Mouse (Mus musculus) T-helper 1 cell (primary cell): ENCODE results near the gene Agfg2.
"Not testable (repeated sequence)": the region's sequence is repeated elsewhere in the genome, so short reads cannot be mapped to it uniquely, and the experiment has no call there.

Experiments used
- in situ Hi-C: fragments of 300-600 bp; cut with MboI, MseI; formaldehyde crosslinking; loops from one replicate; pipeline ENCODE4 v1.15.1; 2025; ENCODE audit warnings: high pct_unique_total_duplicates

The Agfg2 gene

GRCm38 (mm10) chr5:137645652-137646091, 38.9 kb downstream of the Agfg2 start, which contains the start of gene Irs3:
Gene Irs3, minus strand, starts transcription at chr5:137645714.
- in situ Hi-C loops: no loop called here

GRCm38 (mm10) chr5:137645091-137645651, 39.4 kb downstream of the Agfg2 start:
- in situ Hi-C loops: no loop called here

- in situ Hi-C loops: no loop called here
Observed at GRCm38 (mm10) chr5:137644484-137644883, 40.0 kb downstream of the Agfg2 start.

- in situ Hi-C loops: no loop called here
Observed at GRCm38 (mm10) chr5:137642886-137643285, 41.6 kb downstream of the Agfg2 start.

GRCm38 (mm10) chr5:137641054-137641453, 43.5 kb downstream of the Agfg2 start, which contains the start of gene Sap25:
Gene Sap25, plus strand, starts transcription at chr5:137641334.
- in situ Hi-C loops: no loop called here

- in situ Hi-C loops: no loop called here
Observed at GRCm38 (mm10) chr5:137639472-137639871, 45.1 kb downstream of the Agfg2 start.

- in situ Hi-C loops: no loop called here
Observed at GRCm38 (mm10) chr5:137633397-137634084, 51.0 kb downstream of the Agfg2 start.

- in situ Hi-C loops: no loop called here
Observed at GRCm38 (mm10) chr5:137631591-137631990, 52.9 kb downstream of the Agfg2 start.

- in situ Hi-C loops: no loop called here
Observed at GRCm38 (mm10) chr5:137631171-137631570, 53.4 kb downstream of the Agfg2 start.

GRCm38 (mm10) chr5:137630602-137631001, 53.9 kb downstream of the Agfg2 start:
- in situ Hi-C loops: no loop called here

- in situ Hi-C loops: loop anchor here (10.0 kb wide), 1 partner anchor 815 kb away; the partner anchor contains the start of gene Zfp157
Observed at GRCm38 (mm10) chr5:137629906-137630545, 54.5 kb downstream of the Agfg2 start.

- in situ Hi-C loops: loop anchor here (10.0 kb wide), 1 partner anchor 815 kb away; the partner anchor contains the start of gene Zfp157
Observed at GRCm38 (mm10) chr5:137629306-137629721, 55.2 kb downstream of the Agfg2 start.

- in situ Hi-C loops: loop anchor here (10.0 kb wide), 1 partner anchor 816 kb away; the partner anchor contains the start of gene Zfp157
Observed at GRCm38 (mm10) chr5:137628498-137629305, 55.8 kb downstream of the Agfg2 start, which contains the start of the genes Fbxo24, Lrch4 and Gm20605. Gene Fbxo24, minus strand, starts transcription at chr5:137629002. Gene Lrch4, plus strand, starts transcription at chr5:137629121. Gene Gm20605, plus strand, starts transcription at chr5:137629175.

GRCm38 (mm10) chr5:137627991-137628390, 56.5 kb downstream of the Agfg2 start:
- in situ Hi-C loops: loop anchor here (10.0 kb wide), 1 partner anchor 817 kb away; the partner anchor contains the start of gene Zfp157

GRCm38 (mm10) chr5:137623937-137624530, 60.5 kb downstream of the Agfg2 start:
- in situ Hi-C loops: loop anchor here (10.0 kb wide), 1 partner anchor 821 kb away; the partner anchor contains the start of gene Zfp157

GRCm38 (mm10) chr5:137615347-137615746, 69.2 kb downstream of the Agfg2 start:
- in situ Hi-C loops: no loop called here

- in situ Hi-C loops: not testable (repeated sequence)
Observed at GRCm38 (mm10) chr5:137614921-137615320, 69.6 kb downstream of the Agfg2 start.

GRCm38 (mm10) chr5:137613550-137613949, 71.0 kb downstream of the Agfg2 start, which contains the start of gene Pcolce:
Gene Pcolce, minus strand, starts transcription at chr5:137613784.
- in situ Hi-C loops: no loop called here

GRCm38 (mm10) chr5:137613076-137613475, 71.5 kb downstream of the Agfg2 start:
- in situ Hi-C loops: no loop called here

GRCm38 (mm10) chr5:137611245-137611602, 73.3 kb downstream of the Agfg2 start:
- in situ Hi-C loops: no loop called here
